Mouse (Mus musculus) c-Kit-positive CD71-positive TER-119-positive erythroid progenitor cells, embryonic 14.5 days (primary cell): ENCODE results near the gene Arfgap2.

ENCODE experiments used
- DNase-seq: peaks from one replicate; pipeline ENCODE4 v3.0.0-alpha.2; 2013; ENCODE audit warnings: low spot score

The Arfgap2 gene

GRCm38 (mm10) chr2:91308680-91309079 is 43.9 kb downstream of the Arfgap2 start:
- DNase-seq: no peak

- DNase-seq: no peak
These were observed 44.8 kb downstream of the Arfgap2 start for GRCm38 (mm10) chr2:91309546-91309945.

GRCm38 (mm10) chr2:91312578-91313311 is 48.0 kb downstream of the Arfgap2 start:
- DNase-seq: no peak

- no peak for DNase-seq
These were observed 49.4 kb downstream of the Arfgap2 start for GRCm38 (mm10) chr2:91314184-91314583.

- no peak for DNase-seq
These were observed 56.1 kb downstream of the Arfgap2 start for GRCm38 (mm10) chr2:91320559-91321529.

GRCm38 (mm10) chr2:91321923-91322322 is 57.1 kb downstream of the Arfgap2 start:
- no peak for DNase-seq

GRCm38 (mm10) chr2:91322490-91322889 is 57.7 kb downstream of the Arfgap2 start:
- DNase-seq: no peak

- no peak for DNase-seq
These were observed 59.6 kb downstream of the Arfgap2 start for GRCm38 (mm10) chr2:91324346-91324745.

- DNase-seq: no peak
These were observed 60.1 kb downstream of the Arfgap2 start for GRCm38 (mm10) chr2:91324761-91325421.
